In the genomic region with DNA sequence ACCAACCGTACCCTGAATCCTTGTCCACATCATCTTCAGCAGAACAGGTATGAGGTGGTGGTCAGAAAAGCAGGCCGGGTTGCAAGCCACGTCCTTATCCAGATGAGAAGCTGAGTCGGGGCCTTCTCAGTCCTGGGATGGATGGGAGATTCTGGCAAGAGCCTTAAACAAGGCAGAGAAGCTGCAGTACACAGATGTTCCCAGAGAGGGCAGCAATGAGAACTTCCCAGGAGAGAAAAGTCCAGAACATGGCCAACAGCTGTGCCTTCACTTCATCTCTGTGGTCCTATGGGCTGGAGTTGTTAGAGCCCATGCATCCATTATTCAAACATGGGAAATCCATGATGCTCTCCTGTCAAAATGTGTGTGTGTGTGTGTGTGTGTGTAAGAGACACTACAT, we compare ENCODE assay signal across 9 mouse cellular contexts. TPM values are rescaled to one million over a fixed set of nuclear protein-coding genes. Genes with fewer than 3 reads are reported as not detected.
DNase-seq lines count a peak whose midpoint lies in the region; ATAC-seq and TF ChIP-seq lines count a peak whose summit lies in the region.
"Had no signal": no experiment of that assay in that cellular context is flagged by ENCODE, and none has a peak within 500 bp of the region (broad histone marks: within the 10 kb centered on the region; RNA-seq: fewer than 3 reads in every experiment).

No protein-coding gene starts in this region.

- no peaks in the 10 kb centered on the region; the same call in 1 of the 2 replicates for H3K9me3 ChIP-seq in forebrain, embryonic 14.5 days (replicated peaks; ENCODE audit: control insufficient read depth, low read length)
- no peaks in the 10 kb centered on the region for H3K9me3 ChIP-seq in forebrain, embryonic 15.5 days
- H3K9me3 ChIP-seq in kidney, postnatal 0 days (replicated peaks; ENCODE audit: low read length): no peaks in the 10 kb centered on the region
- H3K9me3 ChIP-seq: stomach, embryonic 15.5 days had no signal

- H3K4me3 ChIP-seq in forebrain, embryonic 14.5 days (ENCODE audit: low read depth, low read length): no peak overlapping the region
- H3K4me3 ChIP-seq in forebrain, embryonic 15.5 days: no peak overlapping the region
- no peak overlapping the region for H3K4me3 ChIP-seq in kidney, postnatal 0 days (replicated peaks; ENCODE audit: low read depth, low read length)
- H3K4me3 ChIP-seq: stomach, embryonic 15.5 days had no signal

- no peak overlapping the region for H3K4me2 ChIP-seq in forebrain, embryonic 14.5 days (ENCODE audit: low read length)
- no peak overlapping the region for H3K4me2 ChIP-seq in forebrain, embryonic 15.5 days (replicated peaks)
- H3K4me2 ChIP-seq in kidney, postnatal 0 days (ENCODE audit: low read length): no peak overlapping the region
- H3K4me2 ChIP-seq: stomach, embryonic 15.5 days had no signal

- no peaks in the 10 kb centered on the region for H3K36me3 ChIP-seq in forebrain, embryonic 14.5 days (ENCODE audit: control insufficient read depth, insufficient read depth, low read length)
- H3K36me3 ChIP-seq in forebrain, embryonic 15.5 days: no peaks in the 10 kb centered on the region
- no peaks in the 10 kb centered on the region for H3K36me3 ChIP-seq in kidney, postnatal 0 days (ENCODE audit: insufficient read depth, low read length)
- H3K36me3 ChIP-seq: stomach, embryonic 15.5 days had no signal

- no peak overlapping the region for H3K9ac ChIP-seq in forebrain, embryonic 14.5 days (ENCODE audit: low read length)
- no peak overlapping the region for H3K9ac ChIP-seq in forebrain, embryonic 15.5 days (replicated peaks)
- no peak overlapping the region for H3K9ac ChIP-seq in kidney, postnatal 0 days (ENCODE audit: low read depth, low read length)
- H3K9ac ChIP-seq: stomach, embryonic 15.5 days had no signal

- H3K27ac ChIP-seq in forebrain, embryonic 14.5 days (ENCODE audit: low read depth, low read length): no peak overlapping the region
- H3K27ac ChIP-seq in forebrain, embryonic 15.5 days (replicated peaks): no peak overlapping the region
- no peak overlapping the region for H3K27ac ChIP-seq in kidney, postnatal 0 days
- H3K27ac ChIP-seq: stomach, embryonic 15.5 days had no signal

- H3K4me1 ChIP-seq in forebrain, embryonic 14.5 days (ENCODE audit: control insufficient read depth, insufficient read depth, low read length): no peaks in the 10 kb centered on the region
- no peaks in the 10 kb centered on the region for H3K4me1 ChIP-seq in forebrain, embryonic 15.5 days
- H3K4me1 ChIP-seq in kidney, postnatal 0 days (replicated peaks; ENCODE audit: insufficient read depth, low read length): no peaks in the 10 kb centered on the region
- H3K4me1 ChIP-seq: stomach, embryonic 15.5 days had no signal

- peak; percentile 73 for TF ChIP-seq CTCF in kidney, postnatal 0 days (IDR thresholded peaks at IDR 0.05; ENCODE audit: low read depth)

- WGBS in forebrain, embryonic 14.5 days: 72% methylated on average over 4 of the region's 4 CpGs
- 68% methylated on average over 4 of the region's 4 CpGs for WGBS in forebrain, embryonic 15.5 days
- WGBS in kidney, postnatal 0 days: 70% methylated on average over 4 of the region's 4 CpGs

- H3K27me3 ChIP-seq in forebrain, embryonic 14.5 days (replicated peaks; ENCODE audit: control insufficient read depth, insufficient read depth, low read length): no peaks in the 10 kb centered on the region
- H3K27me3 ChIP-seq in forebrain, embryonic 15.5 days: no peaks in the 10 kb centered on the region
- no peaks in the 10 kb centered on the region for H3K27me3 ChIP-seq in kidney, postnatal 0 days (ENCODE audit: insufficient read depth, low read length)
- H3K27me3 ChIP-seq: stomach, embryonic 15.5 days had no signal

- DNase-seq in forebrain, embryonic 14.5 days (ENCODE audit: low spot score): peak; percentile 73
- peak; percentile 41 for DNase-seq in urinary bladder, postnatal 25 days (ENCODE audit: low spot score)
- no peak for DNase-seq in urinary bladder, postnatal 4 days (ENCODE audit: low spot score in 2 of 2)
- peak; percentile 74 for DNase-seq in embryo, embryonic 10 days (ENCODE audit: low spot score)
- DNase-seq in kidney, postnatal 0 days (ENCODE audit: low spot score): peak; percentile 80
- peak; percentile 76 for DNase-seq in lung, postnatal 14 days
- peak; percentile 40 to 72 for DNase-seq in spleen, postnatal 10 days (ENCODE audit: low spot score in 2 of 2)

- ATAC-seq in forebrain, embryonic 14.5 days: no peak
- no peak for ATAC-seq in forebrain, embryonic 15.5 days (replicated peaks)
- no peak for ATAC-seq in kidney, postnatal 0 days (replicated peaks; ENCODE audit: low FRiP score, low read depth)

RNA-seq across cellular contexts. Expression of gene Abcg1, which starts 39.2 kb away (rescaled TPM):
- polyA plus RNA-seq in forebrain, embryonic 14.5 days (2014; fragmentation: Nextera tagmentation; extraction: Ambion mirVana): 16.8 and 19.7 TPM in 2 replicates
- 20.2 and 20.8 TPM in 2 replicates for polyA plus RNA-seq in forebrain, embryonic 15.5 days (2015; fragmentation: Nextera tagmentation; extraction: Ambion mirVana)
- 8.5 and 8.8 TPM in 2 replicates for polyA plus RNA-seq in kidney, postnatal 0 days (2015; fragmentation: Nextera tagmentation; extraction: Ambion mirVana)

Comparison
In these comparisons a context has a peak if more than half of its experiments do, and no peak if none do; other contexts are left out.
1. DNase-seq: peak in forebrain, embryonic 14.5 days (single experiment), urinary bladder, postnatal 25 days (single experiment), embryo, embryonic 10 days (single experiment), kidney, postnatal 0 days (single experiment), lung, postnatal 14 days (single experiment) and spleen, postnatal 10 days (2 of 2); none in urinary bladder, postnatal 4 days (0 of 2).